Mouse (Mus musculus) spleen, postnatal 14 days (tissue): ENCODE data around the gene Sphk1.
A peak's percentile ranks its signal among the peaks of the same experiment; 100 is the strongest.

Experiments used
- DNase-seq, 2 experiments: peaks; one replicate each; pipeline ENCODE4 v3.0.0; 2021 to 2022; ENCODE audit warnings: low spot score in 2 of 2

Gene Sphk1

GRCm38 (mm10) chr11:116538142-116538735 is 7.5 kb downstream of the Sphk1 start:
- no peak for DNase-seq

GRCm38 (mm10) chr11:116541183-116541582 is 10.5 kb downstream of the Sphk1 start:
- no peak for DNase-seq

- peak; percentile 40 to 51 for DNase-seq
Measured at GRCm38 (mm10) chr11:116543110-116543509, 12.4 kb downstream of the Sphk1 start.

GRCm38 (mm10) chr11:116547296-116548060 is 16.8 kb downstream of the Sphk1 start:
- DNase-seq = no peak

- DNase-seq = no peak
Measured at GRCm38 (mm10) chr11:116548780-116549179, 18.1 kb downstream of the Sphk1 start.

GRCm38 (mm10) chr11:116549273-116550038 is 18.7 kb downstream of the Sphk1 start:
- peak; percentile 29 to 49 for DNase-seq

- no peak for DNase-seq
Measured at GRCm38 (mm10) chr11:116550748-116551147, 20.0 kb downstream of the Sphk1 start.

- DNase-seq = no peak
Measured at GRCm38 (mm10) chr11:116552194-116552593, 21.5 kb downstream of the Sphk1 start.

GRCm38 (mm10) chr11:116554171-116554878 is 23.6 kb downstream of the Sphk1 start:
- peak in 1 of 2 experiments; percentile 40 for DNase-seq

GRCm38 (mm10) chr11:116555572-116555971 is 24.8 kb downstream of the Sphk1 start:
- no peak for DNase-seq

GRCm38 (mm10) chr11:116556308-116556707 is 25.6 kb downstream of the Sphk1 start:
- no peak for DNase-seq

- DNase-seq = no peak
Measured at GRCm38 (mm10) chr11:116565283-116566041, 34.7 kb downstream of the Sphk1 start.

- no peak for DNase-seq
Measured at GRCm38 (mm10) chr11:116567531-116567930, 36.8 kb downstream of the Sphk1 start.

- DNase-seq = no peak
Measured at GRCm38 (mm10) chr11:116570821-116571220, 40.1 kb downstream of the Sphk1 start.

- DNase-seq = peak; percentile 63 to 75
Measured at GRCm38 (mm10) chr11:116571767-116572679, 41.3 kb downstream of the Sphk1 start.

- peak; percentile 36 to 46 for DNase-seq
Measured at GRCm38 (mm10) chr11:116572756-116573543, 42.2 kb downstream of the Sphk1 start.

- DNase-seq = no peak
Measured at GRCm38 (mm10) chr11:116574486-116574885, 43.8 kb downstream of the Sphk1 start.

- DNase-seq = no peak
Measured at GRCm38 (mm10) chr11:116574982-116575381, 44.3 kb downstream of the Sphk1 start.

GRCm38 (mm10) chr11:116575396-116575795 is 44.7 kb downstream of the Sphk1 start:
- DNase-seq = no peak
